Mouse (Mus musculus) ovary, adult 10 weeks (tissue): Measurements from ENCODE around the gene Cuedc1. TPM values are rescaled to one million over a fixed set of nuclear protein-coding genes. Genes with fewer than 3 reads are reported as not detected.

Experiments used
- polyA plus RNA-seq: library from polyadenylated mRNA; stranded (reverse); fragments of 350-450 nt; fragmentation: Illumina TruSeq; extraction: RNeasy Lipid Tissue Mini Kit (QIAGEN cat#74804); gene quantifications from one replicate; pipeline ENCODE4 v1.2.3, GENCODE M21; 2014

Cuedc1 gene
- polyA plus RNA-seq, result 4.7 TPM

DNA sequence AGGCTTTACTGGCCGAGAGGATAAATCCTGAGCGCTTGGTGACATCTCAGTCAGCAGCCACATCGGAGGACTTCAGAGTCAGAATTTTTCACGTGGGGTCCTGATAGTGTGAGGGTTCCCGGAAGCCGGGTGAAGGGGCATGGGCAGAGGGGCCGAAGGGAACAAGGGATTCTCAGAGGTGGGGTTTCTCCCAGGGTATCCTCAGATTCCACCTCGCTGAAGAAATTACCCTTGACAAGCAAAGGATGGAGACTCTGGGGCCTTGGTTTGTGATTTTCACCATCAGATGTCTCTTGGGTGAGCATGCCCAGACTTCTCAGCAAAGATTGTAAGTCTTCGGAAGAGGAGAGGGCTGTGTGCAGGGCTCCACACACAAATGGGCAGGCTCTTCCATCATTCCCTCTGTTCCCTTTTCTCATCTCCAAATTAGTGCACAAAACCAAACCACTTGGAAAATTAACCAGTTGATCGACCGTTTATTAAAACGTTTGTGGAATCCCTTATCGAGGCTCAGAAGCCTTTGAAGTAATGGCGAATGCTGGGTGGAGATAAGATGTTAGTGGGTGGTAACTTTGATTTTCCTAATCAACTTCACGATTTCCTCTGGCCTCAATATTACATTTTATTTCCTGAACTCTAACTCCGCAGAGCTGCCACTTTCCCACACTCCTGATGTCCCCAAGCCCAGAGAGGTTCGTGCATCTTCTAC is at the start of gene Cuedc1:
Gene Cuedc1, plus strand, starts transcription at position 38 of the 709 bp plus-strand sequence.

DNA sequence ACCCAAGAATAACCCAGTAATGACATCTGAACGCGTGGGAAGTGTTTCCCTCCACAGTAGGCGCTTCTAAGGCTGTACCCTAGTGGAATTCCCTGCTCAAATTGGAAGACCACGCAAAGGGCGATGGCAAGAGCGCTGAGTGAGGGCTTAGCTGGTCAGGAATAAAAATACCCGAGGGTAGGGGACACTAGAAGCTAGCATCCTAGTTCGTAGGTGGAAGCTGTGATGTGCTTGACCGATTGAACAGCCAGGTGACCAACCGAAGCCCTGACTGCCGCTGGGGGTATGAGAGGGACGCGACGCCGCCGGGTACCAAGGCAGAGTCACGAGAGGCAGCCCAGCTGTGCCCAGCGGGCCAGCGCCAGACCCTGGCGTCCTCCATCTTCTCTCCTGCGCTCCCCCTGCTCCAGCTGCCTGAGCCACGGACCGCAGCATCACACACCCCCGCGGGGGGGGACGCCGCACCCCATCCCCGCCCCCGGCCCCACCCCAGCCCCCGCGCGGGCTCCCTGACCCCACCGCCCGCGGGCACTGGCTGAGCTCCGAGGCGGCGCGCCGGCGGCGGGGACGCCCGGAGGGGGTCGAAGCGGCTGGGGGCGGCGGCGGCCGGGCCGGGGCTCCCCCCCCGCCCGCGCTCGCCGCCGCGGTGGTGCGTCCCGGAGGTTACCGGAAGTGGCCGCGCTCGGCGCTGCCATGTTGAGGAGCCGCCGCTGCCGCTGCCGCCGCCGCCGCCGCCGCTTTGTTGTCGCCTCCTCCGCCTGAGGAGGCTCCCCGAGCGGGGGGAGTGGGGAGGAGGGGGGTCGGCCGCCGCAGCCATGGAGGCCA is 30.1 kb upstream of the Cuedc1 start, which contains the start of gene Vezf1:
Gene Vezf1, plus strand, starts transcription at position 694 of the 825 bp plus-strand sequence.

GRCm38 (mm10) chr11:88203712-88204532 is 106.1 kb downstream of the Cuedc1 start, which contains the start of gene Mrps23:
Mrps23 (plus strand) TSS chr11:88204388.

Other genes starting within 250 kb of the Cuedc1 start
- 2.1 TPM for gene Mks1, start 244.8 kb upstream of the Cuedc1 start, polyA plus RNA-seq
- gene Epx, start 222.5 kb upstream of the Cuedc1 start, polyA plus RNA-seq, result not detected
- not detected for gene Olfr462, start 205.8 kb upstream of the Cuedc1 start, polyA plus RNA-seq
- gene Olfr463, start 200.7 kb upstream of the Cuedc1 start, polyA plus RNA-seq, result not detected
- not detected for gene Olfr464, start 177.1 kb upstream of the Cuedc1 start, polyA plus RNA-seq
- 155 TPM for gene Dynll2, start 110.5 kb upstream of the Cuedc1 start, polyA plus RNA-seq
- 1,037 TPM for gene Srsf1, start 50.7 kb upstream of the Cuedc1 start, polyA plus RNA-seq
- 161 TPM for gene Vezf1, start 29.8 kb upstream of the Cuedc1 start, polyA plus RNA-seq
- 62.1 TPM for gene Mrps23, start 106.3 kb downstream of the Cuedc1 start, polyA plus RNA-seq
- not detected for gene Ccdc182, start 196.0 kb downstream of the Cuedc1 start, polyA plus RNA-seq